Mouse (Mus musculus) colon, adult 2 months (tissue): ENCODE results near the gene Cpne8. TPM values are rescaled to one million over a fixed set of nuclear protein-coding genes. Genes with fewer than 3 reads are reported as not detected.

Experiments
- polyA plus RNA-seq: library from polyadenylated mRNA; depleted of rRNA; stranded (reverse); fragments of >200 nt; gene quantifications from 2 replicates; pipeline ENCODE4 v1.2.3, GENCODE M21; 2012; rRNA removed

Cpne8 gene
- polyA plus RNA-seq = 15.4 and 19.3 TPM in 2 replicates

DNA sequence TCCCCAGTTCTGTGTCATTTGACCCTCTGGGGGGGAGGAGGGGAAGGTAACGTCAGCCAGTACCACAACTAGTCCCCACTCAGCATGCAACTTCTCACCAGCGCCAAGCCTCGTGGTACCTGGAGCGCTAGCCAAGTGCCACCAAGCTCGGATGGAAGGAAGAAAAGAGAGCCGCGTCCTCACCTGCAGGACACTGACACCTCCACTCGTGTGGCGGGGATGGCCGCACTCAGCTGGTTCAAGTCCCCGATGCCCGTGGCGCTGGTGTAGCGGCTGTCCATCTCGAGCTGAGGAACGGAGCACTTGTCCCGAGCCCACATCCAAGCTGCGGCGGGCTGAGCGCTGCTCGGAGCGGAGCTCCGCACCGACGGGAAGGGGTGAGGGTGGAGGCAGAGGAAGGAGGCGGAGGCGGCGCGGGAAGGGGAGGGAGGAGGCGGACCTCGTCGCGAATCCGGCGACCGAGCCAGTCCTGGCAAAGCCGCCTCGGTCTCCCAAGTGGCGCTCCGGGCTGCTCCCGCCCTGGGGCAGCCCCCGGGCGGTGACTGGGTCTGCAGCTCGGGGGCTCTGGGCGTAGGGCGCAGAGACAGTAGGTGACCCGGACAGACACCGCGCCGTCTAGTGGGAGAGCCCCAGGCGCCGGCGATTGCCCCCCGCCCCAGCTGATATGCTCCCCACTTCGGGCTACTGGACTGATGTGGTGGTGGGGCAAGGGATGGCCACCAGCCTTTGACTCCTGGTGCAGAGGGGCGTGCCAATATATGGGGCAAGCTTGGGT is at the start of gene Cpne8:
Cpne8 (minus strand) TSS at position 448 of the 775 bp plus-strand sequence.

